Mouse (Mus musculus): ENCODE data around the gene Smim7. TPM values are rescaled to one million over a fixed set of nuclear protein-coding genes. Genes with fewer than 3 reads are reported as not detected.

Gene Smim7
- polyA plus RNA-seq (2012; rRNA removed): 42.2 and 48.3 TPM in 2 replicates

- TF ChIP-seq POLR2A (IDR thresholded peaks at IDR 0.05; ENCODE audit: borderline replicate concordance, extremely low read depth, low read depth, low read length) (peak; percentile 84; the same call in 1 of the 2 replicates), CTCF (IDR thresholded peaks at IDR 0.05; ENCODE audit: insufficient read depth, low read length) (no peak)
- Histone ChIP-seq H3K4me3 (replicated peaks; ENCODE audit: extremely low read depth, low read depth, low read length) (peak within 1 kb of the TSS; percentile 94), H3K4me1 (ENCODE audit: control insufficient read depth, insufficient read depth, low read length) (peaks cover 7% of the 10 kb centered on the region)
- peak; percentile 99 for DNase-seq
- under 1% methylated on average over 52 of the region's 52 CpGs for WGBS
Measured at GRCm38 (mm10) chr8:72570633-72571610, at the start of gene Smim7. Gene Smim7, minus strand, starts transcription at chr8:72571088.

- H3K4me1 ChIP-seq (ENCODE audit: control insufficient read depth, insufficient read depth, low read length): no peaks in the 10 kb centered on the region
- DNase-seq: no peak
- no peak for TF ChIP-seq POLR2A (IDR thresholded peaks at IDR 0.05; ENCODE audit: borderline replicate concordance, extremely low read depth, low read depth, low read length)
- TF ChIP-seq CTCF (IDR thresholded peaks at IDR 0.05; ENCODE audit: insufficient read depth, low read length): no peak
- no peak overlapping the region for H3K4me3 ChIP-seq (replicated peaks; ENCODE audit: extremely low read depth, low read depth, low read length)
- WGBS: 50% methylated on average over 2 of the region's 2 CpGs
Measured at GRCm38 (mm10) chr8:72590198-72590597, 19.3 kb upstream of the Smim7 start.

- H3K4me1 ChIP-seq (ENCODE audit: control insufficient read depth, insufficient read depth, low read length): no peaks in the 10 kb centered on the region
- DNase-seq: no peak
- no peak overlapping the region for H3K4me3 ChIP-seq (replicated peaks; ENCODE audit: extremely low read depth, low read depth, low read length)
- WGBS: 65% methylated on average over 7 of the region's 7 CpGs
- TF ChIP-seq POLR2A (IDR thresholded peaks at IDR 0.05; ENCODE audit: borderline replicate concordance, extremely low read depth, low read depth, low read length) (no peak), CTCF (IDR thresholded peaks at IDR 0.05; ENCODE audit: insufficient read depth, low read length) (no peak)
Measured at GRCm38 (mm10) chr8:72589286-72589685, 18.4 kb upstream of the Smim7 start.

GRCm38 (mm10) chr8:72588865-72589264, 18.0 kb upstream of the Smim7 start:
- 74% methylated on average over 10 of the region's 10 CpGs for WGBS
- TF ChIP-seq POLR2A (IDR thresholded peaks at IDR 0.05; ENCODE audit: borderline replicate concordance, extremely low read depth, low read depth, low read length) (no peak), CTCF (IDR thresholded peaks at IDR 0.05; ENCODE audit: insufficient read depth, low read length) (no peak)
- no peaks in the 10 kb centered on the region for H3K4me1 ChIP-seq (ENCODE audit: control insufficient read depth, insufficient read depth, low read length)
- no peak overlapping the region for H3K4me3 ChIP-seq (replicated peaks; ENCODE audit: extremely low read depth, low read depth, low read length)
- no peak for DNase-seq

- H3K4me1 ChIP-seq (ENCODE audit: control insufficient read depth, insufficient read depth, low read length): no peaks in the 10 kb centered on the region
- WGBS: 56% methylated on average over 6 of the region's 6 CpGs
- no peak for DNase-seq
- TF ChIP-seq POLR2A (IDR thresholded peaks at IDR 0.05; ENCODE audit: borderline replicate concordance, extremely low read depth, low read depth, low read length): no peak
- no peak for TF ChIP-seq CTCF (IDR thresholded peaks at IDR 0.05; ENCODE audit: insufficient read depth, low read length)
- no peak overlapping the region for H3K4me3 ChIP-seq (replicated peaks; ENCODE audit: extremely low read depth, low read depth, low read length)
Measured at GRCm38 (mm10) chr8:72587806-72588205, 16.9 kb upstream of the Smim7 start.

GRCm38 (mm10) chr8:72584390-72584789, 13.5 kb upstream of the Smim7 start:
- whole genome bisulfite sequencing: 69% methylated on average over 6 of the region's 6 CpGs
- Histone ChIP-seq H3K4me1 (ENCODE audit: control insufficient read depth, insufficient read depth, low read length) (no peaks in the 10 kb centered on the region), H3K4me3 (replicated peaks; ENCODE audit: extremely low read depth, low read depth, low read length) (no peak overlapping the region)
- no peak for TF ChIP-seq POLR2A (IDR thresholded peaks at IDR 0.05; ENCODE audit: borderline replicate concordance, extremely low read depth, low read depth, low read length)
- no peak for TF ChIP-seq CTCF (IDR thresholded peaks at IDR 0.05; ENCODE audit: insufficient read depth, low read length)
- DNase-seq: no peak

GRCm38 (mm10) chr8:72583056-72583771, 12.3 kb upstream of the Smim7 start:
- DNase-seq: no peak
- 70% methylated on average over 7 of the region's 7 CpGs for WGBS
- no peaks in the 10 kb centered on the region for H3K4me1 ChIP-seq (ENCODE audit: control insufficient read depth, insufficient read depth, low read length)
- TF ChIP-seq POLR2A (IDR thresholded peaks at IDR 0.05; ENCODE audit: borderline replicate concordance, extremely low read depth, low read depth, low read length) (no peak), CTCF (IDR thresholded peaks at IDR 0.05; ENCODE audit: insufficient read depth, low read length) (no peak)
- H3K4me3 ChIP-seq (replicated peaks; ENCODE audit: extremely low read depth, low read depth, low read length): no peak overlapping the region

GRCm38 (mm10) chr8:72579374-72579773, 8.5 kb upstream of the Smim7 start:
- DNase-seq: no peak
- H3K4me3 ChIP-seq (replicated peaks; ENCODE audit: extremely low read depth, low read depth, low read length): no peak overlapping the region
- 69% methylated on average over 9 of the region's 9 CpGs for WGBS
- TF ChIP-seq POLR2A (IDR thresholded peaks at IDR 0.05; ENCODE audit: borderline replicate concordance, extremely low read depth, low read depth, low read length): no peak
- TF ChIP-seq CTCF (IDR thresholded peaks at IDR 0.05; ENCODE audit: insufficient read depth, low read length): no peak
- H3K4me1 ChIP-seq (ENCODE audit: control insufficient read depth, insufficient read depth, low read length): no peaks in the 10 kb centered on the region

- H3K4me3 ChIP-seq (replicated peaks; ENCODE audit: extremely low read depth, low read depth, low read length): no peak overlapping the region
- 40% methylated on average over 1 of the region's 1 CpGs for WGBS
- no peaks in the 10 kb centered on the region for H3K4me1 ChIP-seq (ENCODE audit: control insufficient read depth, insufficient read depth, low read length)
- no peak for DNase-seq
- TF ChIP-seq CTCF (IDR thresholded peaks at IDR 0.05; ENCODE audit: insufficient read depth, low read length) (no peak), POLR2A (IDR thresholded peaks at IDR 0.05; ENCODE audit: borderline replicate concordance, extremely low read depth, low read depth, low read length) (no peak)
Measured at GRCm38 (mm10) chr8:72577941-72578340, 7.1 kb upstream of the Smim7 start.
